Mouse (Mus musculus): ENCODE results near the gene Phlpp2. TPM values are rescaled to one million over a fixed set of nuclear protein-coding genes. Genes with fewer than 3 reads are reported as not detected.
"Not testable (repeated sequence)": the region's sequence is repeated elsewhere in the genome, so short reads cannot be mapped to it uniquely, and the experiment has no call there.

The Phlpp2 gene
- polyA plus RNA-seq, 1 experiment from 2014 or later: 2.8 TPM

DNA sequence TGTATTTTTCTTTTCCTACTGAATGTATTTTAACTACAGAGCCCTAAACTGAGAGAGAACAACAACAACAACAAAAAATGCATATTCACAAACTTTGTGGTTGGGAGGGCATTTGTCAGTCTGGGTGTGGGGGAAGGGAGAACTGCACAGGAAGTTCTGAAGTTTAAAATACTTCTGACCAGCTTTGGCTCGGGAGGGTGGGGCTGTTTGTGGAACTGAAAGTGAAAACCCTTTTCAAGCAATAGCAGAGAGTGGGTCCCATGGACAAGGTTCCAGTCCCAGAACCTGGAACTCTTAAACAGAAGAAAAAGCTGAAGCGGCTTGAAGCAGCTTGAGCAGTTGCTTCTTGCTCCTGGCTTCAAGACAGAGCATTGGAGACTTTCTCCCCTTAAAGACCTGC is 4.9 kb upstream of the Phlpp2 start:
- H3K4me3 ChIP-seq (ENCODE audit: low read depth, low read length): no peak overlapping the region
- DNase-seq (ENCODE audit: low spot score) (peak; percentile 20), ATAC-seq (ENCODE audit: low read depth) (no peak)
- no peak overlapping the region for H3K9ac ChIP-seq (ENCODE audit: low read depth, low read length)
- H3K27me3 ChIP-seq (replicated peaks; ENCODE audit: control insufficient read depth, insufficient read depth, low read length): no peaks in the 10 kb centered on the region
- H3K36me3 ChIP-seq (ENCODE audit: control insufficient read depth, insufficient read depth, low read length): peaks cover 47% of the 10 kb centered on the region
- no peak overlapping the region for H3K27ac ChIP-seq (replicated peaks; ENCODE audit: low read depth, low read length)
- no peaks in the 10 kb centered on the region; the same call in 1 of the 2 replicates for H3K4me1 ChIP-seq (ENCODE audit: control insufficient read depth, insufficient read depth, low read length)
- 73% methylated on average over 2 of the region's 2 CpGs for WGBS
- H3K4me2 ChIP-seq (ENCODE audit: low read depth, low read length): no peak overlapping the region
- H3K9me3 ChIP-seq (ENCODE audit: control insufficient read depth, low read length): no peaks in the 10 kb centered on the region

DNA sequence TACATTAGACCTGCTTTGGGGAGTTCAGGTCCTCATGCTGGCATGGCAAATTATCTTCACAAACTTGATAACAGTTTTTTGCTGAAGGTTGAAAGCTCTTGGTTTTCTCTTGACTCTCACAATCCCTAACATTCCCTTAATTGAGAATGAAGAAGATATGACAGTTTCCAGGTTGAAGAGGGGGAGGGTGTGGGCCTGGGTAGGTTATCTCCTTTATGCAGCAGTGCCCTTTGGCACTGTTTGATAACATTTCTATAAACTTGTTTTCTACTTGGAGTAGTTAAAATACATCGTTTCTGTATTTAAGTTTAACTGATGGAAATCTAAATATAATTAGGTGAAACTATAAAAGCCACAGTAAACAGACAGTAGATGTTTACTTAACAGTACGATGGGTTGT is 3.5 kb upstream of the Phlpp2 start:
- no peak overlapping the region for H3K4me3 ChIP-seq (ENCODE audit: low read depth, low read length)
- ATAC-seq (ENCODE audit: low read depth) (no peak), DNase-seq (ENCODE audit: low spot score) (no peak)
- H3K9me3 ChIP-seq (ENCODE audit: control insufficient read depth, low read length): no peaks in the 10 kb centered on the region
- 80% methylated on average over 2 of the region's 2 CpGs for WGBS
- peaks cover 4% of the 10 kb centered on the region for H3K4me1 ChIP-seq (ENCODE audit: control insufficient read depth, insufficient read depth, low read length)
- no peak overlapping the region for H3K27ac ChIP-seq (replicated peaks; ENCODE audit: low read depth, low read length)
- no peaks in the 10 kb centered on the region for H3K27me3 ChIP-seq (replicated peaks; ENCODE audit: control insufficient read depth, insufficient read depth, low read length)
- no peak overlapping the region for H3K4me2 ChIP-seq (ENCODE audit: low read depth, low read length)
- no peak overlapping the region for H3K9ac ChIP-seq (ENCODE audit: low read depth, low read length)
- H3K36me3 ChIP-seq (ENCODE audit: control insufficient read depth, insufficient read depth, low read length): peaks cover 38% of the 10 kb centered on the region

GRCm38 (mm10) chr8:109865536-109865935 is 2.8 kb upstream of the Phlpp2 start:
- no peak overlapping the region for H3K27ac ChIP-seq (replicated peaks; ENCODE audit: low read depth, low read length)
- ATAC-seq (ENCODE audit: low read depth) (no peak), DNase-seq (ENCODE audit: low spot score) (no peak)
- no peak overlapping the region for H3K4me3 ChIP-seq (ENCODE audit: low read depth, low read length)
- no peak overlapping the region for H3K9ac ChIP-seq (ENCODE audit: low read depth, low read length)
- peaks cover 31% of the 10 kb centered on the region for H3K36me3 ChIP-seq (ENCODE audit: control insufficient read depth, insufficient read depth, low read length)
- H3K4me2 ChIP-seq (ENCODE audit: low read depth, low read length): no peak overlapping the region
- no peaks in the 10 kb centered on the region for H3K27me3 ChIP-seq (replicated peaks; ENCODE audit: control insufficient read depth, insufficient read depth, low read length)
- H3K9me3 ChIP-seq (ENCODE audit: control insufficient read depth, low read length): no peaks in the 10 kb centered on the region
- peaks cover 4% of the 10 kb centered on the region for H3K4me1 ChIP-seq (ENCODE audit: control insufficient read depth, insufficient read depth, low read length)
- WGBS: 98% methylated on average over 4 of the region's 4 CpGs

DNA sequence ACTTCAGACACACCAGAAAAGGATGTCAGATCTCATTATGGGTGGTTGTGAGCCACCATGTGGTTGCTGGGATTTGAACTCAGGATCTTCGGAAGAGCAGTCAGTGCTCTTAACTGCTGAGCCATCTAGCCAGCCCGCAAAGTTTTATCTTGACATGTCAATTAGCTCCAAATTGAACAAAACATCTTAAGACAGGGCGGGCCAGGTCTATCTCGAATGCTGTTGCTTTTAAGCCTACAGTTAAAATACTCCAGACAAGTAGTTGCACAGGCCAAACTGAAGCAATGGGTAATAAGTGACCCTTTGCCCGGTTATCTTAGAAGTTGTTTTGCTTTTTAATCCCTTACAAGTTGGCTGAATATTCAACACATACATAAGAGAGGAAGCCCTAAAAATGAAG is 1.7 kb upstream of the Phlpp2 start:
- Histone ChIP-seq H3K4me1 (ENCODE audit: control insufficient read depth, insufficient read depth, low read length) (peaks cover 4% of the 10 kb centered on the region), H3K27ac (replicated peaks; ENCODE audit: low read depth, low read length) (no peak overlapping the region), H3K9me3 (ENCODE audit: control insufficient read depth, low read length) (no peaks in the 10 kb centered on the region), H3K4me2 (ENCODE audit: low read depth, low read length) (no peak overlapping the region), H3K36me3 (ENCODE audit: control insufficient read depth, insufficient read depth, low read length) (peaks cover 20% of the 10 kb centered on the region), H3K9ac (ENCODE audit: low read depth, low read length) (no peak overlapping the region), H3K4me3 (ENCODE audit: low read depth, low read length) (no peak overlapping the region), H3K27me3 (replicated peaks; ENCODE audit: control insufficient read depth, insufficient read depth, low read length) (no peaks in the 10 kb centered on the region)
- ATAC-seq (ENCODE audit: low read depth) (no peak), DNase-seq (ENCODE audit: low spot score) (no peak)
- 95% methylated on average over 5 of the region's 5 CpGs for WGBS

DNA sequence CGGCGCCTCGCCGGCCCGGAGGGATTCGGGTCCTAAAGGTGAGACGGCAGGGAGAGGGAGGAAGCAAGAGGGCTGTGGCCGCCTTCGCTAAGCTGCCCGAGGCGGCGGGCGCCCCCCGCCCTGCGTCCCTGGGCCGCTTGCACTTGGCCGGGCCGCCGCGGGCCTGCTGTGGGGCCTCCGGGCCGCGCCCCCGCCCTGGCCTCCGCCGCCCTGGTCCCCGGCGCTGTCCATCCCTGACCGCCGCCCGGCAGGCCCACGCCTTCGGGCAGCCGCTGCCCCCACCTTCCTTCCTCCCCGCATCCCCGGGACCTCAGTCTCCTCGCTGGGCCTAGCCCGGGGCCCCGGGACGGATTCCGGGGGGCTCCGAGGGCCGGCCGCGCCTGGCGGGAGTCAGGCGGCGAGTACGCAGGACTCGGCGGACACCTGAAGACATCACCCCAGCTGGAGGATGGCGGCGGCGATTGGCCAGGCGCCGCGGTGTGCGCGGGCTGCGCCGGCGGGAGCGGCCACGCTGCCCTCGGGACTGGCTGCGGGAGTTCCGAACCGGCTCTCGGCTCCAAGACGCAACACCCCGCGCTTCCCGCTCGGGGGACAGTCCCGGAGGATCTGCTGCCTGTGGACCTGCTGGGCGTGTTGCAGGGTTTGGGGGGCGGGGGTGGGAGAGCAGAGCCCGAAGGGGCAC is 479 bp downstream of the Phlpp2 start:
- DNase-seq (ENCODE audit: low spot score): peak; percentile 32
- WGBS: 2% methylated on average over 27 of the region's 78 CpGs
- Histone ChIP-seq H3K9ac (ENCODE audit: low read depth, low read length) (peak overlapping the region; percentile 95), H3K4me2 (ENCODE audit: low read depth, low read length) (peak overlapping the region; percentile 84), H3K9me3 (ENCODE audit: control insufficient read depth, low read length) (no peaks in the 10 kb centered on the region), H3K27me3 (replicated peaks; ENCODE audit: control insufficient read depth, insufficient read depth, low read length) (no peaks in the 10 kb centered on the region), H3K27ac (replicated peaks; ENCODE audit: low read depth, low read length) (peak overlapping the region; percentile 91), H3K4me3 (ENCODE audit: low read depth, low read length) (peak overlapping the region; percentile 98), H3K36me3 (ENCODE audit: control insufficient read depth, insufficient read depth, low read length) (no peaks in the 10 kb centered on the region), H3K4me1 (ENCODE audit: control insufficient read depth, insufficient read depth, low read length) (peaks cover 4% of the 10 kb centered on the region)
- ATAC-seq (ENCODE audit: low read depth): peak; percentile 81

GRCm38 (mm10) chr8:109871056-109871455 is 2.7 kb downstream of the Phlpp2 start:
- Histone ChIP-seq H3K27ac (replicated peaks; ENCODE audit: low read depth, low read length) (no peak overlapping the region), H3K4me2 (ENCODE audit: low read depth, low read length) (no peak overlapping the region), H3K9ac (ENCODE audit: low read depth, low read length) (no peak overlapping the region), H3K9me3 (ENCODE audit: control insufficient read depth, low read length) (no peaks in the 10 kb centered on the region), H3K36me3 (ENCODE audit: control insufficient read depth, insufficient read depth, low read length) (0 out of 2 replicates have a peak, but pooled peaks cover 3% of the 10 kb centered on the region), H3K4me1 (ENCODE audit: control insufficient read depth, insufficient read depth, low read length) (peaks cover 4% of the 10 kb centered on the region), H3K4me3 (ENCODE audit: low read depth, low read length) (no peak overlapping the region), H3K27me3 (replicated peaks; ENCODE audit: control insufficient read depth, insufficient read depth, low read length) (no peaks in the 10 kb centered on the region)
- ATAC-seq (ENCODE audit: low read depth) (no peak), DNase-seq (ENCODE audit: low spot score) (no peak)
- 90% methylated on average over 1 of the region's 1 CpGs for WGBS

GRCm38 (mm10) chr8:109873800-109874199 is 5.5 kb downstream of the Phlpp2 start:
- H3K4me2 ChIP-seq (ENCODE audit: low read depth, low read length); H3K27ac ChIP-seq (replicated peaks; ENCODE audit: low read depth, low read length); H3K9ac ChIP-seq (ENCODE audit: low read depth, low read length); DNase-seq (ENCODE audit: low spot score); ATAC-seq (ENCODE audit: low read depth); H3K4me1 ChIP-seq (ENCODE audit: control insufficient read depth, insufficient read depth, low read length); H3K27me3 ChIP-seq (replicated peaks; ENCODE audit: control insufficient read depth, insufficient read depth, low read length); H3K9me3 ChIP-seq (ENCODE audit: control insufficient read depth, low read length); H3K4me3 ChIP-seq (ENCODE audit: low read depth, low read length): not testable (repeated sequence)
- WGBS: 95% methylated on average over 3 of the region's 3 CpGs
- peaks cover 24% of the 10 kb centered on the region for H3K36me3 ChIP-seq (ENCODE audit: control insufficient read depth, insufficient read depth, low read length)

DNA sequence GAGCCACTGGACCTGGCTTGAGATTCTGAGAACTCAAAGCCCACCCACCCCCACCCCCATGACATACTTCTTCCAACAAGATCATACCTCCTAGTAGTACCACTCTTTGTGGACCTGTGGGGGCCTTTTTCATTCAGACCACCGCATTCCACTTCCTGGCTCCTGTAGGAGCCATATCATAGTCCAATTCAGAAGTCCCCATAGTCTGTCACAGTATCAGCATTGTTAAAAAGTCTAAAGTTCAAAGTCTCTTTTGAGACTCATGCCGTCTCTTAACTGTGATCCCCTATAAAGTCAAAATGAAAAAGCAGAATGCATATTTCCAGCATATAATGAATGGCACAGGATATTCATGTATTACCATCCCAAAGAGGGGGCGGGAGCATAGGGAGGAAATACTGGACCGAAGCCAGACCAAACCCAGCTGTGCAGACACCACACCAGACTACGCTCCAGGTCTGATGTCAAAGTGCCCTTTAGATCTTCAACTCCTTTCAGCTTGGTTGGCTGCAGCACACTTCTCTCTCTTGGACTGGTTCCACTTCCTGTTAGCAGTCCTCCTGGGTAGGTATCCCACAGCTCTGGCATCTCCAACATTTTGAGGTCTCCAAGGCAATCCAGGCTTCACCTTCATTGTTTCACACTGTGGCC is 11.8 kb downstream of the Phlpp2 start:
- WGBS: 79% methylated on average over 5 of the region's 5 CpGs
- peaks cover 49% of the 10 kb centered on the region for H3K36me3 ChIP-seq (ENCODE audit: control insufficient read depth, insufficient read depth, low read length)
- H3K4me3 ChIP-seq (ENCODE audit: low read depth, low read length): no peak overlapping the region
- ATAC-seq (ENCODE audit: low read depth): no peak
- H3K27ac ChIP-seq (replicated peaks; ENCODE audit: low read depth, low read length): no peak overlapping the region
- H3K4me1 ChIP-seq (ENCODE audit: control insufficient read depth, insufficient read depth, low read length): no peaks in the 10 kb centered on the region
- no peak overlapping the region for H3K9ac ChIP-seq (ENCODE audit: low read depth, low read length)
- no peak overlapping the region for H3K4me2 ChIP-seq (ENCODE audit: low read depth, low read length)
- H3K9me3 ChIP-seq (ENCODE audit: control insufficient read depth, low read length): no peaks in the 10 kb centered on the region
- DNase-seq (ENCODE audit: low spot score): no peak
- no peaks in the 10 kb centered on the region for H3K27me3 ChIP-seq (replicated peaks; ENCODE audit: control insufficient read depth, insufficient read depth, low read length)

DNA sequence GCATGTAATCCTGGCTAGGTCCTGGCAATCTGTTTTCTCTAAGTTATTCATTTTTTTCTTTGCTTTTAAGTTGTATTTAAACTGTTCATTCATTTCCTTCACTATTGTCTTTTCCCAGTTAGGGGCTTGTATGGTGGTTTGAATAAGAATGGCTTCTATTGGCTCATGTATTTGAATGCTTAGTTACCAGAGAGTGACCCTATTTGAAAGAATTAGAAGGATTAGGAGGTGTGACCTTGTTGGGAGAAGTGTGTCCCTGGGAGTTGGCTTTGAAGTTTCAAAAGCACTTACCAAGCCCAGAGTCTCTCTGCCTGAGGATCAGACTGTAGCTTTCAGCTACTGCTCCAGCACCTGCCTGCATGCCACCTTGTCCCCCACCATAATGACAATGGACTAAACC is 17.0 kb downstream of the Phlpp2 start:
- Histone ChIP-seq H3K9ac (ENCODE audit: low read depth, low read length) (no peak overlapping the region), H3K9me3 (ENCODE audit: control insufficient read depth, low read length) (no peaks in the 10 kb centered on the region), H3K36me3 (ENCODE audit: control insufficient read depth, insufficient read depth, low read length) (peaks cover 23% of the 10 kb centered on the region), H3K27ac (replicated peaks; ENCODE audit: low read depth, low read length) (no peak overlapping the region), H3K4me3 (ENCODE audit: low read depth, low read length) (no peak overlapping the region), H3K4me1 (ENCODE audit: control insufficient read depth, insufficient read depth, low read length) (no peaks in the 10 kb centered on the region), H3K4me2 (ENCODE audit: low read depth, low read length) (no peak overlapping the region), H3K27me3 (replicated peaks; ENCODE audit: control insufficient read depth, insufficient read depth, low read length) (no peaks in the 10 kb centered on the region)
- DNase-seq (ENCODE audit: low spot score): no peak
- ATAC-seq (ENCODE audit: low read depth): no peak

All from embryonic facial prominence, embryonic 14.5 days (tissue).